Mouse (Mus musculus) induced T-regulatory cell, adult 2 months (primary cell): ENCODE measurements around the gene Gstm5.
A peak's percentile ranks its signal among the peaks of the same experiment; 100 is the strongest.

Source experiments
- DNase-seq: peaks from one replicate; pipeline ENCODE4 v3.0.0-alpha.2; 2012; ENCODE audit warnings: low read depth

The Gstm5 gene

GRCm38 (mm10) chr3:107931670-107932069 lies 36.0 kb downstream of the Gstm5 start, which contains the start of gene Gstm7:
Gstm7 (minus strand) TSS chr3:107931817.
- DNase-seq = peak; percentile 77

- no peak for DNase-seq
Observed at GRCm38 (mm10) chr3:107932128-107932527, 36.5 kb downstream of the Gstm5 start.

- no peak for DNase-seq
Observed at GRCm38 (mm10) chr3:107935268-107935667, 39.6 kb downstream of the Gstm5 start.

GRCm38 (mm10) chr3:107935888-107936287 lies 40.3 kb downstream of the Gstm5 start:
- no peak for DNase-seq

GRCm38 (mm10) chr3:107939403-107939802 lies 43.8 kb downstream of the Gstm5 start:
- peak; percentile 51 for DNase-seq

GRCm38 (mm10) chr3:107939830-107940229 lies 44.2 kb downstream of the Gstm5 start:
- no peak for DNase-seq

- no peak for DNase-seq
Observed at GRCm38 (mm10) chr3:107940524-107940923, 44.9 kb downstream of the Gstm5 start.

GRCm38 (mm10) chr3:107941261-107941660 lies 45.6 kb downstream of the Gstm5 start:
- DNase-seq = no peak

GRCm38 (mm10) chr3:107943239-107943990 lies 47.8 kb downstream of the Gstm5 start, which contains the start of gene Gstm6:
Gstm6 (minus strand) TSS chr3:107943749.
- no peak for DNase-seq

- no peak for DNase-seq
Observed at GRCm38 (mm10) chr3:107945729-107946128, 50.1 kb downstream of the Gstm5 start.
